Mouse (Mus musculus) cerebellum, postnatal 4 days (tissue): ENCODE measurements at regions not wholly inside any gene's neighbourhood (a gene's known extent, or its start where the extent isn't known, plus 50 kb on each side); places are given as distances from the start of the nearest gene placed in this dataset.

Source experiments
- DNase-seq, 2 experiments: peaks; one replicate each; pipeline ENCODE4 v3.0.0; 2022; ENCODE audit warnings: low spot score in 2 of 2, mixed read lengths in 1 of 2

DNA sequence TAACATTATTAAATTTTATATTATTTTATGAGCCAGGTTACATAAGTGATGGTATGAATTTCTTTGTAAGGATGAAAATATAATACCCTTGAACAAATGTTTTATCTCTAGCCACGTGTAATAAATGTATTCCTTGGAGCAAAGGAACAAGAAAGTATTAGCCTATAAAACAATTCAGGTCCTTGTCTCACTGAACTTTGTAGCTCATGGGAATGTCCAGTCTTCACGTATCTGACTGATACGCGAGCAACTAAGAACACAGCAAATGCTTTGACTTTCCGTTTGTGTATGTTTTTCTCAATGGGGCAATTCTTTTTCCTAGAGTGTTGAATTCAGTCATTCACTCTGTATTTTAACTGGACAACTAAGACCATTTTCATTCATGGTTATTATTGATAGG lies 216.9 kb upstream of the Mettl25 start:
- no peak for DNase-seq

DNA sequence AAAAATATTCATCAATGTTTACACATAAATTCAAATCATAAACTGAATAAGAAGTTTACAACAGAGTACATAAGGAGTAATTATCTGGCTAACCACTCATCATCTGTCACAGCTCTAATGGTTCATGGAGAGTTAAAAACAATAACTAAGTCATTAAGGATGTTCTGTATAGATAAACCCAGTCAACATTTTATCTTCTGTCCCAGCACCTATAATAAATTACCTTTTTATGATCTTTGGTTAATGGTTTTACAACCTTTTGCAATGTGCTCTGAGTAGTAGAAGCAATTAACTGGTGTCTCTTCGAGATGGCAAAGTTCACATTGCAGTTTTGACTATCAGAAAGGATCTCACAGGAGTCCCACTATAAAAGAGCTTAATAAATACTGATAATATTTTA lies 197.3 kb upstream of the Mettl25 start:
- DNase-seq = no peak

DNA sequence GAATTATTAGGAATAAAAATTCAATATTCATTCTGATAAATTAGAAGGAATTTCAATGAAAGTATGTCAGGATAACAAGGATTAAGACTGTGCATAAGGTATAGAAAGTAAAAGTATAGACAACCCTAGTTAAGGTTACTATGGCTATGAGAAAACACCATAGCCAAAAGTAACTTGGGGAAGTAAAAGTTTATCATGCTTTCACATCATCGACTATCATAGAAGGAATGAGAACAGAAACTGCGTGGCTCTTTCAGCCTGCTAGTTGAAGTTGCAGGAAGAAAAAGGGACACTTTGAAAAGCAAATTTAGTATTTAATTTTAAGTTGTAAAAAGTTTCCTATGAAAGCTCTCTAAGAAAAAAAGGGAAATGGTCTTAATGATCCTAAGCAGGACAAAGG lies 196.9 kb upstream of the Mettl25 start:
- no peak for DNase-seq

DNA sequence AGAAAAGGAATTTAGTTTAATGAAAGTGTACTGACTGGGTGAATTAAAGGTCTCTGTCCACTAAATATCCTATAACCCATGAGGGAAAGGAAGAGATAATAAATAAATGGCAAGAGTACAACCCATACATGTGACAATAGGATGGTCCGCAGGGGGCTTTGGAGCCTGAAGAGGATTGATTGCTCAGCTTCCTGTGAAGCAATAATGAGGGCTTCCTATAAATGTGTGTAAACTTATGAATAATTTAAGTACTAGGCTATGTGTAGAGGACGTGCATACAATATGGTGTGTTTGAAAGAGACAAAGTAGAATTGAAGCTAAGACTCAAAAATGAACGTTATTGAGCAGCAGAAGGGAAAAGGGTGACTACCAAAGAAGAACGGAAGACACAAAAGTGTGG lies 192.2 kb upstream of the Mettl25 start:
- no peak for DNase-seq

DNA sequence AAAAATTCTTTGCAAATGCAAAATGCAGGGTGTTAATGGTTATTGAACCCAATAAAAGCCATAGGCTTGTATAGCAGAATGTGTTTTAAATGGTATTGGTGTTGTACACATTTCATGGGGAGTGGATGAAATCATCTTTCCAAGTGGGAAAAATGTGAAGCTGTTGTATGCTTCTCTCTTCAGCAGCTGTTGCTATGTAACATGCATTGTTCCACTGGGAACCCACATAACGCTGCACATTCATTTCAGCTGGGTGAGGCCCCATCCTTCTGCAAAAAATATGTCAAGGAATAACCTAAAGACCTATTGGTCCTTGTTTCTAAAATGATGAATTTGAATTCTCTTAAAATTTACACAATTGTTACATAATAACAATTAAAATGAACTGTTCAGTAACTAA lies 183.5 kb upstream of the Mettl25 start:
- DNase-seq = no peak

DNA sequence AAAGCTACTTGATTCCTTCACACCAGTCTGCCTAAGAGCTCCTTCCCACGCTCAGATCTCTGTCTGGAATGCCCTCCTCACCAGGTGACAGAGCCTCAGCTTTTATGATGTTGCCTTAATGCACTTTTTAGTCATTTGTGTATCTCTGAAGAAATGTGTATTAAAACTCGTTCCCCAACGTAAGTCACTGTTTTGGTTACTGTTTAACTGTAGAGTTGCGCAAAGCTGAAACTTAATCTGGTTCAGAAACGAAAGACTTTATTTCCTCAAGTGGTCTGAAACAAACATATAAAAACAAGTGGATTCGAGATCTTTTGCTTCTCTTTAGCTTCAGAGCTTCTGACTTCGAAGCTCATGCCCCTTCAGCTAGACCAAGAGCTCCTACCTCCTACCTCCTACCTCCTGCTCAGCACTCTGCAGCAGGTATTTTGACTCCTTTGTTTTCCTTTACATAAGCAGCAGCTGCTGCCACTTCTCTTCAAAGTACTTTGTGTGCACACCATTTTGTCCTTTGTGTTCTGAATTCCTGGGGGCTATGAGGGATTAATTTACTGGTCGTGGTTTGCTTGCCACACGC lies 182.5 kb upstream of the Mettl25 start:
- no peak for DNase-seq

DNA sequence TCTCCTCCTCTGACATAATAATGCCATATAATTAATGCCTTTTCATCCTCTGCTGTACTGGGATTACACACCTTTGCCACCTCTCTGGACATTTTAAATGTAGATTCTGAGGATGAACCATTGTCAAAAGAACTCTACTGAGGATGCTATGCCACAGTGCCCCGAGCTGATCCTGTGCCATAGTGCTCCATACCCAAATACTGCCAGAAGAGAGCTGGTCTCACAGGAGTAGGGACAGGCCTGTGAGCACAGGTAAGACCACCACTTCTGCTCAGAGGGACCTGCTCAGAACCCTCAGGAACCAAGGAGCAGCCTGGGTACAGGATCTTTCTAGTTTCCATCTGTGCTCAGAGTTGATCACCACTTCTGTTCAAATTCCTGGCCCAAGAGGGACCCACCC lies 174.8 kb upstream of the Mettl25 start:
- DNase-seq = no peak

DNA sequence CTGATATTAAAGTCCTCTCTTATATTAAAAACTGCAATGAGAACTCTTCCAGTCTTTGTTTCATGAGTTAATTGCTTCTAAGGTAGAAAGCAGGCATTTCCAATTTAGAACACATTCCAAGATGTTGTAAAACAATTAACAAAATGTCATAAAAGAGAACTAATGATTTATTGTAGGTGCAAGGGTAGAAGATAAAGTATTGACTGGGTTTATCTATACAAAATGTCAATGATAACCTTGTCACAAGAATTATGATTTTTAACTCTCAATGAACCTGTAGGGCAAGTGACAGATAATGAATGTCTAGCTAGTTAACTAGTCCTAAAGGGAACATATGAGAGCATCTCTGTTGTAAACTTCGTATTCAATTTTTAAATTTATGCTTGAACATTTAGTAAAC lies 174.3 kb upstream of the Mettl25 start:
- no peak for DNase-seq

DNA sequence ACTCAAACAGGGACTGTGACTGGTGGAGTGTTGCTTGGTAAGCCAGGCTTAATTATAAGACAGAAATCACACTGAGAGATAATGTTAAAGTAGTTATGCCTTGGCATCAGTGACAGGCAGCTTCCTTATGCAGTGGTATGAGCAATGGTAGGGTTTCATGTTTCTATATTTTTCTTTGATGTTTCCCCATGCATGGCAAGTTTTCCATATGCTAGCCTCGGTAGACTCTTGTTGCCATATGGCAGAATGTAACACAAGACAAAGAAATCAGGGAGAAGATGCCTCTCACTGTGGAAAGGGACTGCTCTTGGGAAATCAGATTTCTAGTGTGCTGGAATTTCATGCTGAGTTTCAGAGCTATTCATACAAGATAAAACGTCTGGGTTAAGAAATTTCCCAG lies 169.0 kb upstream of the Mettl25 start:
- no peak for DNase-seq

DNA sequence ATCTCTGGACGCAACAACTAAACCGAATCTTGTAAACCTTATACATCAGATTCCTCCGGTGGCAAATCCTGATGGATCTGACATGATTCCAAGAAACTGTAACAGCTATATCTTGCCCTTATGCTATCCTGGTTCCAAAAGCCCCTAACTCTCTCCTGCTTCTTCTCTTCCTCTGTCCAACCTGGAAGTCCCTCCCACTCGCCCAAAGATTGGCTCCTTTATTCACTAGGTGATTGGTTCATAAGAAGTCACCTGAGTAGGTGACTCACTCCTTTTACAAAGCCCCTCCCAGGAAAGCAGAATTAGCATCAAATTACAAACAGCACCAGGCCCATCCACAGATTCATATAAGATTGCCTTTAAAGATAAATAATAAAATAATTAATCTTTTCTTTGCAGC lies 166.2 kb upstream of the Mettl25 start:
- DNase-seq = no peak

DNA sequence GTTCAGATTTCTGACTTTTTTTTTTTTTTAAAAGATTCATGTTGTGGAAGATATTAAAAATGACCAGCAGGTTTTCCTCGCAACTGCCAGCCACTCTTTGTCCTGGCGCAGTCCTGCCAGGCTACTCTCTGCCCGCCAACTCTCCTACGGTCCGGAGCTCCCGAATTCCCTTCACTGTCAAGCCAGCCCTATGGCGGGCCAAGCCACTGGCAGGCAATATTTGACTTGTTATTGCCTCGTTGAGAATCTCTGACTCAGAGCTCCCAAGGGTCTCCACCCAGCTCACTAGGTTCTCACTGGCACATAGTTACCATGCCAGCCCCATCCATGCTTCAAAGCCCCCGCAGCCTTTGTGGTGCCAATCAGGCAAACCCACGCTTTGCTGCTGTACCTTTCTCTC lies 165.7 kb upstream of the Mettl25 start:
- DNase-seq = peak in 1 of 2 experiments; percentile 15

DNA sequence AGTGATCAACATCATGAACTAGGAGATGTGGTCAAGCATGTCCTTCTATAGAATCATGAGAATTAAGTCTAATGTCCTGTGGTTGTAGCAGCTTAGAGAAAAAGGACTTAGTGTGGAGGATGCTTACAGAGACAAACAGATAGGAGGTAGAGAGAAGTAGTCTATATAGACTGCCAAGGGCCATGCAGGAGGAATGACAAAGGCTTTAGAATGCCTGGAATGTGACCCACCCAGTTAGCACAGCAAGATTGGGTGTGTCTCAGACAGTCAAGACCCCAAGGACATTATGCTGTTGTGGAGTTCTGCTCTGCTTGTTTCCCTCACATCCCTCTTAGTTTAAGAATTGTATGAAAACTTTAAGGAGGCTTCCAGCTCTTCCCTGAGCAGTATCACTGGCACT lies 164.9 kb upstream of the Mettl25 start:
- DNase-seq = no peak

DNA sequence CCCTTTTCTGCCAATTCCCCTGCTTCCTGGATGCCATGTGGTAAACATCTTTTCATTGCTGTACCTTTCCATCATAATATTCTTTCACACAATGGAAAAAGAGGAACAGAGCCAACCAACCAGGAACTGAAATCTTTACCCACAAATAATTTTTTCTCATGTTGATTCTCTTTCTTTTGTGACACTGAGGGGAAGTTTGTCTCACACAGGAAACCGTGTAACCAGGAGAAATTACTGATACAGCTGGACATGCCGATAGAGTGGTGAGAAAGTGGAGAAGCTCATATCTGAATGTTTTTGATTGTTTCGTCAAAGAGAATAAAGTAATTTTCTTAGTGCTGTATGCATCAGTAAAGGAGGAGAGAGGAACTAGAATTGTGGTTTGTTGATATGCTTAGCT lies 116.3 kb upstream of the Mettl25 start:
- DNase-seq = no peak

DNA sequence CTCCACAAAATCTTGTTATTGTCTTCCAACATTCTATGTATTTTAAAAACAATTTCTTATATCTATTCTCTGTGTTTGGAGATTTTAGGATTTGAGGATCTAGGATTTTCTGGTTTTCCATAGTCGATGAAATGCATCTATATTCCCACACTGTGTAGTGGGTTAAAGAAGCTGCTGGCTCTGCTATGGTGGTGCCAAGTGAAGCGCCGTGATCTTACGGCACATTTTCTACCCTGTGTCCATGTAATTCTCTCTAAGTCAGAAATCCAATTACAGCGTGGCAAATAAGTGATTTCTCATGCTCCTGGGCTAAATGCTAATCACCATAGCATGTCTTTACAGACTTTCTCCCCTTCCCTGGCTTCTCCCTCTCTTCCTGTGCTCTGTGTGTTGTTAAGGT lies 92.1 kb upstream of the Mettl25 start:
- DNase-seq = no peak

DNA sequence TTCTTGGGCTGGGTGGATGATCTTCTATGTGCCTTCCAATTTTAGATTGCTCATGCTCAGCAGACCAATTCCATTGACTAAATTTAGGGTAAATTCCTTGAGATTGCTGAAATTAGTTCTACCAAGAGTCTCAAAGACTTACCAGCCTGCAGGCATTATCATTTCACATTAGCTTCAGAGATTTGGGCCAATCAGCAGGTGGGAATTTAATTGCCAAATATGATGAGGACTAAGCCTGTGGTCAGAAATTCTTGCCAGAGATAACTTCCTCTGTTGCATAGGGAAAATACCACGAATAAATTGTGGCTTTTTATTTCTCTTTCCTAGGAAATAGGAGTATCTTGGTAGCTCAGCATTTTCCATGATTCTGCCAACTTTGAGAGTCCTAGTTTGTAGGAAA lies 91.6 kb upstream of the Mettl25 start:
- no peak for DNase-seq

DNA sequence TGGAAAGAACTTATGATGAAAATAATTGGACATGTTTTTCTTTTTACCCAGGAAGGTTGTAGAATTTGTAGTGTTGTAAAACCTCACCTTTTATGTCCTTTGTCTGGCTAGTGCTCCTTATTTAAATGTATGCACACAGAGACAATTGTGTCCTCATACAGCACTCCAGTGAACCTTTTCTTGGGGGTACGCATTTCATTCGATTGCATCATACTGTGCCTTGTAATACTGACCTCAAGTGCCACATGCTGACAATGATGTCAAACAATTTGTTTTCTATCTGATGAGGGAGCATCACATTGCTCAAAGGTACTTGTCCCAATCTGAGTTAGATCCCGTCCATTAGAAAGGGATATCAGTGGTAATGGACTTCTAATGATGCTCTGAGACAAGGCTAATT lies 86.4 kb upstream of the Mettl25 start:
- no peak for DNase-seq

DNA sequence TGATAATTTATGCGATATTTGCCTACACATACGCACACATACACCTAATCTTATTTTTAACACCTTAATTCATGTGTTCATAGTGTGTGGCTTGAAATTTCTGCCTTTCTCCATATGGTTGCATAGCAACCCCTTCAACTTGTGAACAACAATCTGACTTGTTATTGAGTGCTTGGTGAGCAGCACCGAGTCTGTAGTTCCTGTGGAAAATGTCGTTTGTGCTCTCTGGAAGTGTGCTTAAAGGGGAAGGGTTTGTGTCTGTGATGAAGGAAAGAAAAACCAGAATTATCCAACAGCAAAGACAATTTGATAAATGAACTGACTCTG lies 85.7 kb upstream of the Mettl25 start:
- no peak for DNase-seq

DNA sequence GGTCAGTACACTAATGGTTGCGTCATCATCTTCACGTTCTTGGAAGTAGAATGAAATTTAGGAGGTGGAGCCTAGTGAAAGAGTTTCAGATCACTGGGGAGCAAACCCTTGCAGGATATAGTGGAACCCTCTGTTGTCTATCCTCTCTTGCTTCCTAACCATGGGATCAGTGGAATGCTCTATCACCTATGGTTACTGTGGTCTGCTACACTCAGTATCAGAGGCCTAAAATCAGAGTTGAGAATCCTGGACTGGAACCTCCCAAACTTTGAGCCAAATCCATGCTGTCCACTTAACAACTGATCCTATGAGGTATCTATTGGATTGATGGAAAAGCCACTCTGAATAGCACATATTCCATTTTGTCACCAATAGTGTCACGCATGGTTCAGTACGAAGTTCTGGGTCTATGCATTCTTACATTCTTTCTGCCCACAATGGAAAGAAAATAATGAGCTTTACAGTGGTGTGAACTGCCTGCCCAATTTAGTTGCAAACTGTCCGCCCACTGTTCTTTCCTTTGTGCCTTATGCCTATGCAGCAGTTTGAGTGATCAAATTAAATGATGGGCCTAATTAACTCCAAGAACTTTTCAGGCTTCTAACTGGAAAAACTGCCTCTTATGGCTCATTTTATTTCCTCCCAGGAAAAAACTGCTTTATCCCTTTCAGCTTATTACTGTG lies 85.2 kb upstream of the Mettl25 start:
- DNase-seq = no peak

DNA sequence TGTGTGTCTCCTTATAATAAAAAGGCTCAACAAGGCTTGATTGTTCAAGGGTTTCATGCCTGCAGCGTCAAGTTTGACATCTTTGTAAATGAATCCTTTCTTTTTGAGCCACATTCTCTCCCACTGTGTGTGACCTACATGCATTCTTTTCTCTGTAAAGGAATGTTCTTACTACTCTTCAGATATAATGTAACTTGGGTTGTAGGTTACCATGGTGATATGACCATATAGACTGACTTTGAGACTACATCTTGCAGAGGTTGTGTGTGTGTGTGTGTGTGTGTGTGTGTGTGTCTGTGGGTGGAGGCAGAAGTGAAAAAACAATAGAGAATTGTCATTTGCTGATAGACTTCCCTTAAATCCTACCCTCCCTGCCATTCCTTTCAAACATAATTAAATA lies 58.5 kb upstream of the Mettl25 start:
- no peak for DNase-seq

DNA sequence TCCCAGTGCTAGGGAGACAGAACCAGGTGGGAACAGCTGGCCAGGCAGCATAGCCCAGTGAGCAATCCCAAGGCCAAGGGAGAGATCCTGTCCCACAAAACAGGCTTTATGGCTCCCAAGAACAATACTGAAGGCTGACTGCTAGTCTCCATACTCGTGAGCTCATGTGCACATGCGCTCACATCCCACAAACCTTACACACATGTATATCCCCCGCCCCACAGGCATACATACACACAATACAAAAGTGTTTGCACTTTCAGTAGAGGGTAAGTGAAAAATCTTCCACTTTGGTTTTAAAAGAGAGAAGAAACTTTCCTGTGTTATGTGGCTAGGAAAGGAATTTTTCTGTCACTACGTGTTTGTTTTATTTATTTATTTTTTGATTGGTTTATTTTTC lies 58.0 kb upstream of the Mettl25 start:
- DNase-seq = no peak
